Mouse (Mus musculus): ENCODE results near the gene Ndufa4l2. TPM values are rescaled to one million over a fixed set of nuclear protein-coding genes. Genes with fewer than 3 reads are reported as not detected.

The Ndufa4l2 gene
- total and polyA plus RNA-seq, 3 experiments, result 21.8 to 26.6 TPM; not detected in 1

- Histone ChIP-seq H3K27ac (ENCODE audit: control insufficient read depth, low read depth, low read length) (peak overlapping the region; percentile 83; the same call in 1 of the 2 replicates), H3K4me3 (ENCODE audit: control insufficient read depth in 1 of 2, insufficient read depth in 1 of 2, low read depth in 2 of 2, low read length in 2 of 2) (peak overlapping the region; percentile 14 to 56; a peak in 2 of 4 replicates), H3K27me3 (ENCODE audit: control insufficient read depth in 1 of 2, insufficient read depth in 2 of 2, low read length in 2 of 2) (no peaks in the 10 kb centered on the region), H3K4me1 (ENCODE audit: control insufficient read depth in 1 of 2, insufficient read depth in 2 of 2, low read length in 2 of 2) (peaks cover 0 to 41% of the 10 kb centered on the region in 2 experiments; a peak in 3 of 4 replicates), H3K36me3 (ENCODE audit: control insufficient read depth in 1 of 2, insufficient read depth in 2 of 2, low read length in 2 of 2) (peaks cover 0 to 17% of the 10 kb centered on the region in 2 experiments; a peak in 3 of 4 replicates), H3K79me2 (ENCODE audit: control insufficient read depth, insufficient read depth, low read length, poor library complexity) (peaks cover 12% of the 10 kb centered on the region), H3K9ac (ENCODE audit: control insufficient read depth, low read depth, low read length, poor library complexity, severe bottlenecking) (peak overlapping the region; percentile 65), H3K9me3 (replicated peaks; ENCODE audit: insufficient read depth, low read length) (no peaks in the 10 kb centered on the region)
- DNase-seq (ENCODE audit: low read depth, low spot score), result no peak
- no peak for TF ChIP-seq SMC3 (IDR thresholded peaks at IDR 0.05; ENCODE audit: low read depth, low read length)
- TF ChIP-seq NELFE (IDR thresholded peaks at IDR 0.05; ENCODE audit: low read depth, low read length), result peak; percentile 22; the same call in 1 of the 2 replicates
- TF ChIP-seq MXI1 (IDR thresholded peaks at IDR 0.05; ENCODE audit: low read depth, low read length), result peak; percentile 55; the same call in 1 of the 2 replicates
- no peak for TF ChIP-seq ZC3H11A (IDR thresholded peaks at IDR 0.05; ENCODE audit: low read depth, low read length)
- peak; percentile 76; the same call in 1 of the 2 replicates for TF ChIP-seq POLR2AphosphoS2 (IDR thresholded peaks at IDR 0.05; ENCODE audit: low read length)
- 0 out of 2 replicates have a peak, but pooled peaks have one; percentile 43 for TF ChIP-seq SIN3A (IDR thresholded peaks at IDR 0.05; ENCODE audit: low read length)
- TF ChIP-seq POLR2A (IDR thresholded peaks at IDR 0.05; ENCODE audit: control insufficient read depth in 1 of 2, insufficient read depth in 1 of 2, low read depth in 1 of 2, low read length in 2 of 2, poor library complexity in 1 of 2), result peak; percentile 9 to 48; a peak in 2 of 4 replicates
Measured at GRCm38 (mm10) chr10:127515271-127515982, 660 bp downstream of the Ndufa4l2 start.

DNA sequence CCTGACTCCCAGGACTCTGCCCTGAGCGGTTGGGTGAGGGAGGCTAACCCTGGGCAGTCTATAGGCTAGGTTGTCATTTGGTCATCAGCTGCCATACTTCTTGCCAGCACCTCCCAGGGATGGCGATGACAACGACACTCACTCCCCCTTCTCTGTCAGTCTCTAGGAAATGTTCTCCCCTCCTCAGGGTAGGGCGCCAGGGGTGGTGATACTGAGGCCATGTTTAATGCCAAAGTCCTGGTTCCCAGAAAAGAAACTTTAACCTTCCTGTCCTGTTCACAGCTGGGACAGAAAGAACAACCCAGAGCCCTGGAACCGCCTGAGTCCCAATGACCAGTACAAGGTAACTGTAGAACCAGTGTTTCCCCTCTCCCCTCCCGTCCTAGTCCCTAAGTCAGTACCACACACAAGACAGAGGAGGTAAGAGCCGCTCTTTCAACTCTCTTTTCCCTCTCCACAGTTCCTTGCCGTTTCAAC is 1.3 kb downstream of the Ndufa4l2 start:
- no peak overlapping the region; a peak in 1 of 4 replicates for H3K4me3 ChIP-seq (ENCODE audit: control insufficient read depth in 1 of 2, insufficient read depth in 1 of 2, low read depth in 2 of 2, low read length in 2 of 2)
- peaks cover 0 to 17% of the 10 kb centered on the region in 2 experiments; a peak in 3 of 4 replicates for H3K36me3 ChIP-seq (ENCODE audit: control insufficient read depth in 1 of 2, insufficient read depth in 2 of 2, low read length in 2 of 2)
- peak; percentile 54 for DNase-seq (ENCODE audit: low read depth, low spot score)
- H3K9me3 ChIP-seq (replicated peaks; ENCODE audit: insufficient read depth, low read length), result no peaks in the 10 kb centered on the region
- H3K9ac ChIP-seq (ENCODE audit: control insufficient read depth, low read depth, low read length, poor library complexity, severe bottlenecking), result peak overlapping the region; percentile 26; the same call in 1 of the 2 replicates
- H3K79me2 ChIP-seq (ENCODE audit: control insufficient read depth, insufficient read depth, low read length, poor library complexity), result peaks cover 17% of the 10 kb centered on the region
- H3K27ac ChIP-seq (ENCODE audit: control insufficient read depth, low read depth, low read length), result peak overlapping the region; percentile 36
- no peak for TF ChIP-seq JUND (IDR thresholded peaks at IDR 0.05; ENCODE audit: low read depth, low read length)
- TF ChIP-seq USF1 (IDR thresholded peaks at IDR 0.05; ENCODE audit: low read depth, low read length), result no peak
- peak in 1 of 2 experiments; percentile 9; a peak in 1 of 4 replicates for TF ChIP-seq POLR2A (IDR thresholded peaks at IDR 0.05; ENCODE audit: control insufficient read depth in 1 of 2, insufficient read depth in 1 of 2, low read depth in 1 of 2, low read length in 2 of 2, poor library complexity in 1 of 2)
- no peak for TF ChIP-seq ZMIZ1 (IDR thresholded peaks at IDR 0.05; ENCODE audit: low read depth, low read length)
- H3K4me1 ChIP-seq (ENCODE audit: control insufficient read depth in 1 of 2, insufficient read depth in 2 of 2, low read length in 2 of 2), result peaks cover 0 to 41% of the 10 kb centered on the region in 2 experiments; a peak in 3 of 4 replicates
- H3K27me3 ChIP-seq (ENCODE audit: control insufficient read depth in 1 of 2, insufficient read depth in 2 of 2, low read length in 2 of 2), result no peaks in the 10 kb centered on the region

- H3K4me3 ChIP-seq (ENCODE audit: control insufficient read depth in 1 of 2, insufficient read depth in 1 of 2, low read depth in 2 of 2, low read length in 2 of 2), result no peak overlapping the region; a peak in 1 of 4 replicates
- no peaks in the 10 kb centered on the region for H3K9me3 ChIP-seq (replicated peaks; ENCODE audit: insufficient read depth, low read length)
- H3K9ac ChIP-seq (ENCODE audit: control insufficient read depth, low read depth, low read length, poor library complexity, severe bottlenecking), result peak overlapping the region; percentile 27
- no peaks in the 10 kb centered on the region for H3K27me3 ChIP-seq (ENCODE audit: control insufficient read depth in 1 of 2, insufficient read depth in 2 of 2, low read length in 2 of 2)
- TF ChIP-seq ETS1 (IDR thresholded peaks at IDR 0.05; ENCODE audit: low read depth, low read length), result peak; percentile 41; the same call in 1 of the 2 replicates
- 0 out of 2 replicates have a peak, but pooled peaks have one; percentile 19 for TF ChIP-seq TCF12 (IDR thresholded peaks at IDR 0.05; ENCODE audit: low read depth, low read length)
- TF ChIP-seq CHD1 (IDR thresholded peaks at IDR 0.05; ENCODE audit: low read depth, low read length), result no peak
- peak; percentile 25; the same call in 1 of the 2 replicates for TF ChIP-seq POLR2AphosphoS2 (IDR thresholded peaks at IDR 0.05; ENCODE audit: low read length)
- TF ChIP-seq POLR2A (IDR thresholded peaks at IDR 0.05; ENCODE audit: control insufficient read depth in 1 of 2, insufficient read depth in 1 of 2, low read depth in 1 of 2, low read length in 2 of 2, poor library complexity in 1 of 2), result 0 out of 4 replicates have a peak, but pooled peaks of 1 of the 2 experiments have one; percentile 14
- peak; percentile 80 for TF ChIP-seq ZMIZ1 (IDR thresholded peaks at IDR 0.05; ENCODE audit: low read depth, low read length)
- H3K36me3 ChIP-seq (ENCODE audit: control insufficient read depth in 1 of 2, insufficient read depth in 2 of 2, low read length in 2 of 2), result peaks cover 0 to 17% of the 10 kb centered on the region in 2 experiments; a peak in 3 of 4 replicates
- H3K4me1 ChIP-seq (ENCODE audit: control insufficient read depth in 1 of 2, insufficient read depth in 2 of 2, low read length in 2 of 2), result peaks cover 0 to 36% of the 10 kb centered on the region in 2 experiments; a peak in 3 of 4 replicates
- H3K27ac ChIP-seq (ENCODE audit: control insufficient read depth, low read depth, low read length), result peak overlapping the region; percentile 40
- peaks cover 24% of the 10 kb centered on the region for H3K79me2 ChIP-seq (ENCODE audit: control insufficient read depth, insufficient read depth, low read length, poor library complexity)
- peak; percentile 74 for DNase-seq (ENCODE audit: low read depth, low spot score)
Measured at GRCm38 (mm10) chr10:127516576-127517260, 2.0 kb downstream of the Ndufa4l2 start.
